Mouse (Mus musculus): ENCODE measurements around the gene Hormad2. TPM values are rescaled to one million over a fixed set of nuclear protein-coding genes. Genes with fewer than 3 reads are reported as not detected.

Gene Hormad2
- 0.32 and 0.43 TPM in 2 replicates for polyA plus RNA-seq (2015; fragmentation: Nextera tagmentation; extraction: Ambion mirVana)

DNA sequence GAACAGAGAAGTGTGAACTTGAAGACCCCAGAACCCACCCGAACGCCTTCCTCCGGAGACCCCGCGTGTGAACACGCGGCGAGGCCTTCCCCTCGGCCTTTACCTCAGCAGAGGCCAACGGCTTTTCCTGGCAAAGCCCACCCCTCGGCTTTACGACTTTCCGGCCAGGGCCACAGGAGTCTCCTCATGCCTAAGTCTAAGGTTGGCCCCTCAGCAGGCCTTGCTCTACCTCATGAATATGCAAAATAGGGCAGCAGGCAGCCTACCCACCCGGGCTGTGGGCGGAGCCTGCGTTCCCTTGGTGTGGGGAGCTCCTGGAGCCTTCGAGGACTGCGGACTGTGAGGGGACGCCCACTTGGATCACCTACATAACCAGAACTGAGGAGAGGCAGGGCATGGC lies at the start of gene Hormad2:
Hormad2 (minus strand) TSS at position 128 of the 400 bp plus-strand sequence.
- no peak within 1 kb of the TSS for H3K9ac ChIP-seq
- no peaks in the 10 kb centered on the region for H3K9me3 ChIP-seq (replicated peaks)
- H3K27ac ChIP-seq (replicated peaks): no peak within 1 kb of the TSS
- ATAC-seq (ENCODE audit: insufficient number of reproducible peaks, low FRiP score, low TSS enrichment, low read depth): no peak
- H3K4me2 ChIP-seq (replicated peaks): no peak within 1 kb of the TSS
- no peaks in the 10 kb centered on the region for H3K4me1 ChIP-seq
- WGBS: 50% methylated on average over 19 of the region's 19 CpGs
- H3K4me3 ChIP-seq (replicated peaks): no peak within 1 kb of the TSS
- no peaks in the 10 kb centered on the region for H3K27me3 ChIP-seq
- H3K36me3 ChIP-seq: no peaks in the 10 kb centered on the region

DNA sequence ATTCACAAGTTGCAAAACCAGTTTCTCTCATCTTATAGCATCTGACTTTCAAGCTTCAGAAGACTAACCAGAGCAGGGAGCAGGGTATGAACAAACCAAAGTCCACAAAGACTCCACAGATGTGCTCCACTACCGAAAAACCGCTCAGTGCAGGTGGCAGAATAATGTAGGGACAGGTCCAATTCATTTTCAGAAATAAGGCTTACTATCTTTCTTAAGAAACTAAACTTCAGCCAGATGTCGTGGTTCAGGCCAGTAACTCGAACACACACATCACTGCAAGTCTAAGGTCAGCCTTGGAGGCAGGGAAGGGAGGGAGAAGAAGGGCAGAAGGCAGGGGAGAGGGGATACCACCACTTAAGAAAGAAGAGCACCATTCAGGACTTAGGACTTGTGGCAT lies 48.3 kb upstream of the Hormad2 start:
- WGBS: 74% methylated on average over 4 of the region's 4 CpGs
- no peak for ATAC-seq (ENCODE audit: insufficient number of reproducible peaks, low FRiP score, low TSS enrichment, low read depth)
- no peak overlapping the region for H3K4me2 ChIP-seq (replicated peaks)
- H3K36me3 ChIP-seq: peaks cover 87% of the 10 kb centered on the region
- peak overlapping the region; percentile 3; the same call in 1 of the 2 replicates for H3K27ac ChIP-seq (replicated peaks)
- no peak overlapping the region for H3K4me3 ChIP-seq (replicated peaks)
- no peaks in the 10 kb centered on the region for H3K27me3 ChIP-seq
- H3K9ac ChIP-seq: no peak overlapping the region
- H3K4me1 ChIP-seq: peaks cover 8% of the 10 kb centered on the region; the same call in 1 of the 2 replicates
- no peaks in the 10 kb centered on the region for H3K9me3 ChIP-seq (replicated peaks)

DNA sequence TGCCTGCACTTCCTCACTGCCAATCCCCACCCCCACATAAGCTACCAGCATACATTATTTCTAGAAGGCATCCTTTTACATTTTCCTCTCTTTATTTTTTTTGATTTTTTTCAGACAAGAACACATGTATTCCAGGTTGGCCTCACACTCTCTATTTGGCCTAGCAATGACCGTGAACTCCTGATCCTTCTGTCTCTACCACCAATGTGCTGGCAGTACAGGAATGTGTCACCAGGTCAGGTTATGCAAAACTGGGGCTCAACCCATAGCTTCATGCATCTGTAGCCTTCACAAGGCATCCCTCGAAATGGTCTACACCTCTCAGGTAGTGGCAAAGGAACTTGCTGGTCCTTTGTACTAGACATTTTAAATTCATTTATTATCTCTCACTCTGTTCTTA lies 47.9 kb upstream of the Hormad2 start:
- H3K9me3 ChIP-seq (replicated peaks): no peaks in the 10 kb centered on the region
- no peak overlapping the region for H3K27ac ChIP-seq (replicated peaks)
- no peak overlapping the region for H3K4me2 ChIP-seq (replicated peaks)
- H3K4me1 ChIP-seq: peaks cover 8% of the 10 kb centered on the region; the same call in 1 of the 2 replicates
- no peak overlapping the region for H3K9ac ChIP-seq
- no peak for ATAC-seq (ENCODE audit: insufficient number of reproducible peaks, low FRiP score, low TSS enrichment, low read depth)
- no peaks in the 10 kb centered on the region for H3K27me3 ChIP-seq
- WGBS: 82% methylated on average over 2 of the region's 2 CpGs
- H3K4me3 ChIP-seq (replicated peaks): no peak overlapping the region
- H3K36me3 ChIP-seq: peaks cover 91% of the 10 kb centered on the region

DNA sequence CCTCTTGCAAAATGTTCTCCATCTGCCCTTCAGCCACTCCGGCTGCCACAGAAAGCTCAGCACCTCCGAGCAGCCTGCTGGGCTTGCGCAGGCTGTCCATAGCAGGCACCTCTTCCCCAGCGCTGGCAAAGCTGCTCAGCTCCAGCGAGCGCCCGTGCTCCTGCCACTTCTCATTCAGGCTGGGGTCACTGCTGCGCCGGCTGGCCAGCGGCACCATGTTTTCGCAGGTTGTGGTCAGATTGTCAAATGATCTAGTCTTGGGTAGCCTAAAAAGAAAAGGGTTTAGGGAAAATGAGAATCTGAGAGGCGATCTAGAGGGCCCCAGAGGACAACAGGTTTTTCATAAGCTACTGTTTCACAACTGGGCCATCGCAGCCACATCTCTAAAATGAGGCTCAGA lies 47.5 kb upstream of the Hormad2 start:
- Histone ChIP-seq H3K4me1 (peaks cover 8% of the 10 kb centered on the region; the same call in 1 of the 2 replicates), H3K36me3 (peaks cover 95% of the 10 kb centered on the region), H3K4me2 (replicated peaks) (no peak overlapping the region), H3K27ac (replicated peaks) (no peak overlapping the region), H3K27me3 (no peaks in the 10 kb centered on the region), H3K4me3 (replicated peaks) (no peak overlapping the region), H3K9ac (no peak overlapping the region), H3K9me3 (replicated peaks) (no peaks in the 10 kb centered on the region)
- ATAC-seq (ENCODE audit: insufficient number of reproducible peaks, low FRiP score, low TSS enrichment, low read depth): no peak
- 93% methylated on average over 13 of the region's 13 CpGs for WGBS

DNA sequence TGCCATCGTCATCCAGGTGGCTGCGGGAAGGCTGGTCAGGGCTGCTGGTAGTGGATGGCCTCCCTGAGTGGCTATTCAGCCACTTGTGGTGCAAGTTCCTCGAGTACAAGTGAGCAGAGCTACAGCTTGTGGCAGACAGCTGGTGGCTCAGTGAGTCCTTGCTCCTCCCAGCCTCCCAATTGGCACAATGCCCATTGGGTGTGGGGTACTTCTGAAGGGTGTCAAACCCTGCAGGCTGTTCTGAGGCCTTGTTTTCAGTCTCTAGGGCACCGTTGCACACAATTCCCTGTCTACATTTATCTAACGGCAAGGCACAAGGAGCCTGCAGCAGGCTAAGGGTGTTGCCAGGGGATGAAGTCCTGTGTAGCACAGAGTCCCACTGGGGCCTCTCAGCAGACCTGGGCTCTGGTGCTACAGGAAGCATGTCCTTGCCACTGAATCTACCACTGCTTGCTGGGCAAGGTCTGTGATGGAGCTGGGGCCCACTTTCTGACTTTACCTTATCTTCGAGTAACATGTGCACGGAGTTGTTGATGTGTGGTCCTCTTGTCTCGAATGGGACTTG lies 46.6 kb upstream of the Hormad2 start:
- peaks cover 98% of the 10 kb centered on the region for H3K36me3 ChIP-seq
- no peak overlapping the region for H3K4me2 ChIP-seq (replicated peaks)
- 0 out of 2 replicates have a peak, but pooled peaks have one; percentile 55 for ATAC-seq (ENCODE audit: insufficient number of reproducible peaks, low FRiP score, low TSS enrichment, low read depth)
- H3K4me1 ChIP-seq: peaks cover 8% of the 10 kb centered on the region; the same call in 1 of the 2 replicates
- no peak overlapping the region for H3K9ac ChIP-seq
- no peaks in the 10 kb centered on the region for H3K27me3 ChIP-seq
- 77% methylated on average over 8 of the region's 8 CpGs for WGBS
- H3K27ac ChIP-seq (replicated peaks): no peak overlapping the region
- H3K9me3 ChIP-seq (replicated peaks): no peaks in the 10 kb centered on the region
- no peak overlapping the region for H3K4me3 ChIP-seq (replicated peaks)

DNA sequence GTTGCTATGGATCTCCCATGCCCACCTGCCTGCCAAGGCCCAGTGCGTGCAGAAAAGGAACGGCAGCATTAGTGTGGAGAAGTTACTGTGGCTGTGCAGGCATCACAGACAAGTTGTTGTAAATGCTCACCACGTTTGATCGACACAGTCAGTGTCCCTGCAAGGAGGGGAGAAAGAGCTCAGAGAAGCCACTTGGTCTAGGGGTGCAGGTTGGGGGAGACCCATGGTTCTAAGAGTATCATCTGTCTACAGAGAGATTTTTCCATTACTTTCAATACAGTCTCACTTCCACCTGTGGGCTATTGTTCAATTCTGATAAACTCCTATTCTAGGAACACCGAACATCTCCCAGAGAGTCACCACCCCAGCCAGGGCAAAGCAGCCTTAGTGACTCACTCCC lies 43.6 kb upstream of the Hormad2 start:
- WGBS: 93% methylated on average over 5 of the region's 5 CpGs

DNA sequence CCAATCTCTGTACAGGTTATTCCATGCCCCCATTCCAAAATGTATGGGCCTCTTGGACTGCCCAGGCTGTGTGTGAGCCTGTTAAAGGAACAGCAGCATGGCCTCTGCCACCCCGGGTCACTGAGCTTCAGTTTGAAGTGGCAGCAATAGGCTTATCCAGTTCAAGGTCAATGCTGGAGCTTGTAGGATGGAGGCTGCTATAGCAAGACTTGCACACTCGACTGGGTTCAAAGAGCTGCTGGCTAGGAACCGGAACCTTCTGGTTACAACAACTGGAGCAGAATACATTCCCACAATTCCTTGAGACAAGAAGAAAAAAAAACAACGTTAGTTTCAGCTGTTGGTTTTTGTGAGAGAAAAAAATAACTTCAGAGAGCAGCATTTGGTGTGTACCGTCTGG lies 41.7 kb upstream of the Hormad2 start:
- H3K4me1 ChIP-seq: peaks cover 6% of the 10 kb centered on the region; the same call in 1 of the 2 replicates
- H3K9ac ChIP-seq: no peak overlapping the region
- no peak overlapping the region for H3K27ac ChIP-seq (replicated peaks)
- no peaks in the 10 kb centered on the region for H3K9me3 ChIP-seq (replicated peaks)
- no peak overlapping the region for H3K4me3 ChIP-seq (replicated peaks)
- 83% methylated on average over 5 of the region's 5 CpGs for WGBS
- peaks cover 86% of the 10 kb centered on the region for H3K36me3 ChIP-seq
- no peaks in the 10 kb centered on the region for H3K27me3 ChIP-seq
- no peak for ATAC-seq (ENCODE audit: insufficient number of reproducible peaks, low FRiP score, low TSS enrichment, low read depth)
- no peak overlapping the region for H3K4me2 ChIP-seq (replicated peaks)

More for the DNA sequence above, 43.6 kb upstream of the Hormad2 start:
- peaks cover 8% of the 10 kb centered on the region; the same call in 1 of the 2 replicates for H3K4me1 ChIP-seq
- H3K4me2 ChIP-seq (replicated peaks): no peak overlapping the region
- no peak overlapping the region for H3K4me3 ChIP-seq (replicated peaks)
- peaks cover 98% of the 10 kb centered on the region for H3K36me3 ChIP-seq
- H3K27ac ChIP-seq (replicated peaks): no peak overlapping the region
- no peak for ATAC-seq (ENCODE audit: insufficient number of reproducible peaks, low FRiP score, low TSS enrichment, low read depth)
- H3K27me3 ChIP-seq: no peaks in the 10 kb centered on the region
- no peaks in the 10 kb centered on the region for H3K9me3 ChIP-seq (replicated peaks)
- H3K9ac ChIP-seq: no peak overlapping the region

DNA sequence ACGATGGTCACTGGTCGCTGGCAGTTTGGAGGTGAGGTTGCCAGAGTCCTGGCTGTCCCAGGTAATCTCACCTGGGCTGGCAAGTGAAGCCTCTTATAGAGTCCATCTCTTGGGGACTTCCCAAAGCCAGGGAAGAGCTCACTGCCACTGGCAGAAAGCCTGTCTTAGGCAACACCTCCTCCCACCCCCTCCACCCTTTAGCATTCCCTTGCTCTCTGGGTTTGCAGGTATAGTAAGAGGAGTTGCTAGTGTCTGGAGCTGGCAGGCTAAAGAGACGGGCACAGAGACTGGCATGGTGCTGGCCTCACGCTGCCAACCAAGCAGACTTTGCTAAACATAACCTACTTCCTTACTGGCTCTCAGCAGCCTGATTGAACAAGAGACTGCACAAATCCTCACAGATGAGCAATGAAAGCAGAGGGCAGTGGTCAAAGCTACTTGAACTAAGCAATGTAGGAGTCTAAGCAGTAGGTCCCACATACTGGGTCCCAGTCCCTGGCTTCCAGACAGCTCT lies 35.3 kb upstream of the Hormad2 start:
- Histone ChIP-seq H3K4me1 (no peaks in the 10 kb centered on the region), H3K9me3 (replicated peaks) (no peaks in the 10 kb centered on the region), H3K27ac (replicated peaks) (no peak overlapping the region), H3K4me3 (replicated peaks) (no peak overlapping the region), H3K9ac (no peak overlapping the region), H3K36me3 (peaks cover 23% of the 10 kb centered on the region), H3K4me2 (replicated peaks) (no peak overlapping the region), H3K27me3 (no peaks in the 10 kb centered on the region)
- WGBS: 89% methylated on average over 4 of the region's 4 CpGs
- ATAC-seq (ENCODE audit: insufficient number of reproducible peaks, low FRiP score, low TSS enrichment, low read depth): no peak

DNA sequence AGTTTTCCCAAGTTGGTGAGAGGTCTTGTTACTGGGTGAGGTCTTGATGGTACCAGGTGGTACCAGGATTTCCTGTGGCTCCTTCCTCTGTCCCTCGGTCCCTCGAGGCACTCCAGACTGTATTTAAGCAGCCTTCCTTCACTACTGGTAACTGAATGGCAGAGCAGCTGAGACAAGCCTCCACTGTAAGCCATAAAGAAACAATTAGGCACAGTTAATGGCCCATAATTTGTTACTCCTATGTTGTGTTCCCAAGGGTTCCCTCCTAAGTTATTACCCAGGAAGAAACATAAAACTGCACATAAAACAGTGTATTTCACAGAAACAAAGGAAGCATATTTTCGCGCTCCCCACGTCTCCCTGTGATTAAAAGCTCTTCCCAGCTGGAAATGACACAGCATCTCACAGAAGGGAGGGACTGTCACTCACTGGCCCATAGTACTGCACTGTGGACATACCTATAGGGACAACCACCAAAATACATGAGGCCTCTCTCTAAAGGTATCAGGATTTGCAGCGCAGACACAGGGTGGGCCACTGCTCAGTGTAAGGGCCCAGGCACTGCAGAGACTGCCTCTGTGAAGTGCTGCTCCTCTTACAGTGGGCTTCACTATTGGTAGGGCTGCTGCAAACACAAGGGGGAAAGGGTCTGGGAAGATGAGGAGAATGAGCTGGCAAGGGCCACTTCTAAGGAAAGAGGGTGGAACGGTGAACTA lies 31.7 kb upstream of the Hormad2 start:
- H3K9me3 ChIP-seq (replicated peaks): no peaks in the 10 kb centered on the region
- ATAC-seq (ENCODE audit: insufficient number of reproducible peaks, low FRiP score, low TSS enrichment, low read depth): peak; percentile 44; the same call in 1 of the 2 replicates
- H3K36me3 ChIP-seq: no peaks in the 10 kb centered on the region; the same call in 1 of the 2 replicates
- H3K4me3 ChIP-seq (replicated peaks): no peak overlapping the region
- 60% methylated on average over 7 of the region's 7 CpGs for WGBS
- H3K9ac ChIP-seq: no peak overlapping the region
- no peaks in the 10 kb centered on the region for H3K27me3 ChIP-seq
- no peak overlapping the region for H3K4me2 ChIP-seq (replicated peaks)
- no peak overlapping the region for H3K27ac ChIP-seq (replicated peaks)
- no peaks in the 10 kb centered on the region for H3K4me1 ChIP-seq

DNA sequence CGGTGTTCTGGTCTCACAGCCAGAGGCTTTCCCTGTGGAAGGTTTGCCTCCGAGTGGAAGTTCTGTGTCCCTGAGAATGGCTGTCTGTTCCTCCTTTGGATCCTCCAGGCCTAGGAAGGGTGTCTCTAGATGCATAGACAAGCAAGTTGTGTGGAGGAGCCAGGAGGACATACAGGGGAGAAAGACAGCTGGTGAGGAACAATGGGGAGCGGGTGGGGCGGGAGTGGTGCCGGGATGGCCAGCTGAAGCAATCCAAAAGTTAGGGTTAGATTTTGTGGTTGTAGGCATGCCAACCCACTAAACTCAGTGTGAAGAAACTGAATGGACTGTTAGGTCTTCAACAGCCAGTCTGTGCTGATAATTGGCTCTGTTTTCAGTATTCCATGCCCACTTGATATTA lies 30.8 kb upstream of the Hormad2 start:
- no peak for ATAC-seq (ENCODE audit: insufficient number of reproducible peaks, low FRiP score, low TSS enrichment, low read depth)
- 71% methylated on average over 5 of the region's 5 CpGs for WGBS
- Histone ChIP-seq H3K4me1 (no peaks in the 10 kb centered on the region), H3K36me3 (no peaks in the 10 kb centered on the region; the same call in 1 of the 2 replicates), H3K27me3 (no peaks in the 10 kb centered on the region), H3K9me3 (replicated peaks) (no peaks in the 10 kb centered on the region), H3K27ac (replicated peaks) (no peak overlapping the region), H3K9ac (no peak overlapping the region), H3K4me2 (replicated peaks) (no peak overlapping the region), H3K4me3 (replicated peaks) (no peak overlapping the region)

DNA sequence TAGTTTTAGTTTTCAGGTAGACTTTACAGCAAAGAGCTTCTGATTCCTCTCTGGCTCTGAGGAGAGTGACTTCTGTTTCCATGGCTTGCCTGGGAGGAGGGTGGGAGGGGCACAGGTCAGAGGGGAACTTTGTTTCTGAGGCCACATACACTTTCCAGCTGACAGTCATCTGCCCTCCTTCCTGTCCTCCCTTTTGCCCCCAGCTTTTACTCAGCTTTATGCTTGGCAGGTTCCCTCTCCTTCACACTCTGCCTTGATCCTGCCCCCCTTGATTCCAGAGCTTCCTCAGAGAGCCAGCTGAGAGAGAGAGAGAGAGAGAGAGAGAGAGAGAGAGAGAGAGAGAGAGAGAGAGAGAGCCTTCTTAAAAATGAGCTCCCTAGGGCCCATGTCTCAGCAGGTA lies 30.3 kb upstream of the Hormad2 start:
- Histone ChIP-seq H3K27me3 (no peaks in the 10 kb centered on the region), H3K9ac (no peak overlapping the region), H3K4me3 (replicated peaks) (no peak overlapping the region), H3K36me3 (no peaks in the 10 kb centered on the region), H3K4me1 (no peaks in the 10 kb centered on the region), H3K4me2 (replicated peaks) (no peak overlapping the region), H3K27ac (replicated peaks) (no peak overlapping the region), H3K9me3 (replicated peaks) (no peaks in the 10 kb centered on the region)
- no peak for ATAC-seq (ENCODE audit: insufficient number of reproducible peaks, low FRiP score, low TSS enrichment, low read depth)
